8 mouse cellular contexts compared by ENCODE assay signal in genomic region chr1:130715561-130716217, GRCm38 (mm10). TPM values are rescaled to one million over a fixed set of nuclear protein-coding genes. Genes with fewer than 3 reads are reported as not detected.
DNase-seq lines count a peak whose midpoint lies in the region; ATAC-seq and TF ChIP-seq lines count a peak whose summit lies in the region.

Gene Gm29427 (minus strand): TSS chr1:130715799.

- peak within 1 kb of the TSS; percentile 80 for H3K27ac ChIP-seq in embryonic facial prominence, embryonic 13.5 days
- H3K27ac ChIP-seq in limb, embryonic 14.5 days (replicated peaks; ENCODE audit: low read depth, low read length): peak within 1 kb of the TSS; percentile 58; the same call in 1 of the 2 replicates
- H3K27ac ChIP-seq in midbrain, postnatal 0 days (ENCODE audit: low read depth, low read length): peak within 1 kb of the TSS; percentile 81

- H3K36me3 ChIP-seq in embryonic facial prominence, embryonic 13.5 days: peaks cover 9% of the 10 kb centered on the region
- H3K36me3 ChIP-seq in limb, embryonic 14.5 days (ENCODE audit: control insufficient read depth, insufficient read depth, low read length): peaks cover 4% of the 10 kb centered on the region; the same call in 1 of the 2 replicates
- no peaks in the 10 kb centered on the region for H3K36me3 ChIP-seq in midbrain, postnatal 0 days (ENCODE audit: insufficient read depth, low read length)

- DNase-seq in 3134 (ENCODE audit: extremely low read depth, insufficient read length, low spot score): peak; percentile 97
- DNase-seq in adrenal gland, postnatal 36 days: peak; percentile 90 to 95
- DNase-seq in heart, adult 8-10 months (ENCODE audit: low spot score): peak; percentile 92
- DNase-seq in kidney, adult 9 months: peak; percentile 98
- peak; percentile 86 for DNase-seq in limb, embryonic 14.5 days (ENCODE audit: low spot score)
- peak; percentile 95 for DNase-seq in midbrain, postnatal 0 days (ENCODE audit: low spot score)
- DNase-seq in spleen, postnatal 14 days (ENCODE audit: low spot score in 2 of 2): peak; percentile 88

- H3K4me3 ChIP-seq in embryonic facial prominence, embryonic 13.5 days: peak within 1 kb of the TSS; percentile 94
- H3K4me3 ChIP-seq in limb, embryonic 14.5 days (replicated peaks; ENCODE audit: low read length): peak within 1 kb of the TSS; percentile 93
- H3K4me3 ChIP-seq in midbrain, postnatal 0 days (ENCODE audit: low read depth, low read length): peak within 1 kb of the TSS; percentile 65

- H3K9ac ChIP-seq in embryonic facial prominence, embryonic 13.5 days: peak within 1 kb of the TSS; percentile 97
- peak within 1 kb of the TSS; percentile 96 for H3K9ac ChIP-seq in limb, embryonic 14.5 days (ENCODE audit: low read depth, low read length, severe bottlenecking)
- peak within 1 kb of the TSS; percentile 86 for H3K9ac ChIP-seq in midbrain, postnatal 0 days (replicated peaks; ENCODE audit: low read length, poor library complexity, severe bottlenecking)

- peaks cover 8% of the 10 kb centered on the region for H3K4me1 ChIP-seq in embryonic facial prominence, embryonic 13.5 days
- H3K4me1 ChIP-seq in limb, embryonic 14.5 days (ENCODE audit: control insufficient read depth, insufficient read depth, low read length): peaks cover 5% of the 10 kb centered on the region; the same call in 1 of the 2 replicates
- peaks cover 4% of the 10 kb centered on the region; the same call in 1 of the 2 replicates for H3K4me1 ChIP-seq in midbrain, postnatal 0 days (ENCODE audit: insufficient read depth, low read length)

- no peaks in the 10 kb centered on the region for H3K9me3 ChIP-seq in embryonic facial prominence, embryonic 13.5 days
- no peaks in the 10 kb centered on the region for H3K9me3 ChIP-seq in limb, embryonic 14.5 days (ENCODE audit: control insufficient read depth, low read length)
- H3K9me3 ChIP-seq in midbrain, postnatal 0 days (ENCODE audit: low read length): no peaks in the 10 kb centered on the region

- no peak for TF ChIP-seq CTCF in midbrain, postnatal 0 days (IDR thresholded peaks at IDR 0.05)

- ATAC-seq in embryonic facial prominence, embryonic 13.5 days (ENCODE audit: insufficient number of reproducible peaks, insufficient read depth, low FRiP score, low TSS enrichment, low read depth): peak; percentile 93
- peak; percentile 85 for ATAC-seq in limb, embryonic 14.5 days (ENCODE audit: low FRiP score, low read depth)
- peak; percentile 93 for ATAC-seq in midbrain, postnatal 0 days (ENCODE audit: low FRiP score)

- TF ChIP-seq POLR2A in limb, embryonic 14.5 days (IDR thresholded peaks at IDR 0.05; ENCODE audit: borderline replicate concordance, extremely low read depth, insufficient read depth, insufficient read length): 0 out of 2 replicates have a peak, but pooled peaks have one; percentile 13

- H3K4me2 ChIP-seq in embryonic facial prominence, embryonic 13.5 days: peak within 1 kb of the TSS; percentile 98
- H3K4me2 ChIP-seq in limb, embryonic 14.5 days (replicated peaks; ENCODE audit: low read depth, low read length, severe bottlenecking): peak within 1 kb of the TSS; percentile 98
- H3K4me2 ChIP-seq in midbrain, postnatal 0 days (ENCODE audit: low read depth, low read length, poor library complexity, severe bottlenecking): peak within 1 kb of the TSS; percentile 98

- H3K27me3 ChIP-seq in embryonic facial prominence, embryonic 13.5 days: no peaks in the 10 kb centered on the region
- H3K27me3 ChIP-seq in limb, embryonic 14.5 days (ENCODE audit: control insufficient read depth, insufficient read depth, low read length): no peaks in the 10 kb centered on the region
- H3K27me3 ChIP-seq in midbrain, postnatal 0 days (ENCODE audit: insufficient read depth, low read length): no peaks in the 10 kb centered on the region

- WGBS in embryonic facial prominence, embryonic 13.5 days: under 1% methylated on average over 38 of the region's 38 CpGs
- WGBS in limb, embryonic 14.5 days: 0% methylated on average over 38 of the region's 38 CpGs
- WGBS in midbrain, postnatal 0 days: under 1% methylated on average over 38 of the region's 38 CpGs

RNA-seq across cellular contexts. Expression of gene Gm29427, which starts in this region (rescaled TPM):
- not detected for total RNA-seq in adrenal gland, postnatal 36 days (2021)
- not detected in 2 replicates for polyA plus RNA-seq in embryonic facial prominence, embryonic 13.5 days (2015; fragmentation: Nextera tagmentation; extraction: Ambion mirVana)
- total RNA-seq in heart, adult 8-10 months (2022): not detected
- not detected in 2 replicates for polyA plus RNA-seq in limb, embryonic 14.5 days (2012; rRNA removed)
- not detected in 2 replicates for polyA plus RNA-seq in limb, embryonic 14.5 days (2014; fragmentation: Nextera tagmentation; extraction: Ambion mirVana)
- total RNA-seq in midbrain, postnatal 0 days (2014; rRNA removed): not detected in 2 replicates
- polyA plus RNA-seq in midbrain, postnatal 0 days (2015; fragmentation: Nextera tagmentation; extraction: Ambion mirVana): not detected in 2 replicates

Comparison
In these comparisons a context has a peak if more than half of its experiments do, and no peak if none do; other contexts are left out.
1. Peak in every context shown above with its lines: DNase-seq, ATAC-seq, H3K4me3 ChIP-seq and H3K27ac ChIP-seq.
2. Peak in DNase-seq in adrenal gland, postnatal 36 days; RNA of the gene not detected or under 1 TPM.
3. Peak in ATAC-seq, H3K4me3 ChIP-seq, H3K27ac ChIP-seq, H3K9ac ChIP-seq and H3K4me2 ChIP-seq in embryonic facial prominence, embryonic 13.5 days; RNA of the gene not detected or under 1 TPM.
4. Peak in DNase-seq in heart, adult 8-10 months; RNA of the gene not detected or under 1 TPM.
5. Peak in DNase-seq, ATAC-seq, H3K4me3 ChIP-seq, H3K27ac ChIP-seq, H3K9ac ChIP-seq and H3K4me2 ChIP-seq in limb, embryonic 14.5 days; RNA of the gene not detected or under 1 TPM.
6. Peak in DNase-seq, ATAC-seq, H3K4me3 ChIP-seq, H3K27ac ChIP-seq, H3K9ac ChIP-seq and H3K4me2 ChIP-seq in midbrain, postnatal 0 days; RNA of the gene not detected or under 1 TPM.